Mouse (Mus musculus): ENCODE data around the gene Scly. TPM values are rescaled to one million over a fixed set of nuclear protein-coding genes. Genes with fewer than 3 reads are reported as not detected.
A peak's percentile ranks its signal among the peaks of the same experiment; 100 is the strongest.

Gene Scly
- polyA plus RNA-seq (2012; rRNA removed) (13.5 and 15.0 TPM in 2 replicates), polyA plus RNA-seq (2014; fragmentation: Nextera tagmentation; extraction: Ambion mirVana) (10.7 and 11.6 TPM in 2 replicates)

DNA sequence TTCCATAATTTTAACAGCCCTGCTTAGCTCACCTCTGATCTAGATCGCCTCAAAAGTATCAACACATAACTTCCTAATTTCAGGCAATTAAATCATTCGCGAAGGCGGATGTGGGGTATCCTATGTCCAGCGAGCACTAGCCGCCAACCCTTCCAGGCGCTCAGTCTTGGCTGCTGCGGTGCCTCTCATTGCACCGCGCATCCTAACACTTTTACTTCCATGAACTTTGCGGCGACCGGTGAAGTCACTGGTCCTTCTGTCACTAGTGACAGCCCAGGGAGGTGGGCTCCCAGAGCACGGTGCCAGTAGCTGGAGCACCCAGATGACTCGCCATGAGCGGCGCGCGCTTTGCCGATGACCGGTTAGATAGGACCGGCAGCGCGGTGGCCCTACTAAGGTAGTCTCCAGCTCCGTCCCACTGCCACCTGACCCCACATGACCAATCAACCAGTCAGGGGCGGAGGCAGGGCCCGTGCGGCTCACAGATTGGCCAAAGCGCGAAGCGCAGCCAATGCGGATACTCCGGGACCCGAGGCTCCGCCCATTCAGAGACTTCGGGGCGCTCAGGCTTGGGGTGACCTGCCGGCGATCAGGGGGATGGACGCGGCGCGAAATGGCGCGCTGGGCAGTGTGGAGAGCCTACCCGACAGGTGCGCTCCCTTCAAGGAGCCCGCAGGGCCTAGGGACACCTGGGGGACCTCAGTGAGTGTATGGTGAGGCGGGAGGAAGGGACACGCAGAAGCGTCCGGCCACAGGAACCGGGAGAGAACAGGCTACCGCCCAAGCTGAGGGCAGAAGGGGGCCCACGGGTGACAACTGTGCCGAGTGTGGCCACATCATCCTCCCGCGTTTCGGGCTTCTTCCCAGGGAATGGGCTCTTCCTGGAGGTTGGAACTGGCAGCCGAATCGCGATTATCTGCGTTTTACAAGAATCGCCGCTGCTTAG, at the start of gene Scly:
Gene Scly, plus strand, starts transcription at position 540 of the 946 bp plus-strand sequence.
- Histone ChIP-seq H3K27me3 (ENCODE audit: control insufficient read depth, insufficient read depth, low read length) (no peaks in the 10 kb centered on the region), H3K4me2 (replicated peaks; ENCODE audit: low read depth, low read length, severe bottlenecking) (peak within 1 kb of the TSS; percentile 71), H3K4me1 (ENCODE audit: control insufficient read depth, insufficient read depth, low read length) (0 out of 2 replicates have a peak, but pooled peaks cover 5% of the 10 kb centered on the region), H3K9me3 (ENCODE audit: control insufficient read depth, low read length) (no peaks in the 10 kb centered on the region), H3K9ac (ENCODE audit: low read depth, low read length, severe bottlenecking) (peak within 1 kb of the TSS; percentile 63), H3K36me3 (ENCODE audit: control insufficient read depth, insufficient read depth, low read length) (peaks cover 5% of the 10 kb centered on the region; the same call in 1 of the 2 replicates), H3K27ac (replicated peaks; ENCODE audit: low read depth, low read length) (no peak within 1 kb of the TSS), H3K4me3 (replicated peaks; ENCODE audit: low read length) (peak within 1 kb of the TSS; percentile 64)
- WGBS = 0% methylated on average over 52 of the region's 65 CpGs
- peak; percentile 53; the same call in 1 of the 2 replicates for TF ChIP-seq POLR2A (IDR thresholded peaks at IDR 0.05; ENCODE audit: borderline replicate concordance, extremely low read depth, insufficient read depth, insufficient read length)
- peak; percentile 91 for DNase-seq (ENCODE audit: low spot score)
- peak; percentile 98 for ATAC-seq (ENCODE audit: low FRiP score, low read depth)

GRCm38 (mm10) chr1:91248970-91249369, 49.2 kb upstream of the Scly start:
- H3K27ac ChIP-seq (replicated peaks; ENCODE audit: low read depth, low read length) = no peak overlapping the region
- H3K4me1 ChIP-seq (ENCODE audit: control insufficient read depth, insufficient read depth, low read length) = peaks cover 13% of the 10 kb centered on the region
- H3K9ac ChIP-seq (ENCODE audit: low read depth, low read length, severe bottlenecking) = no peak overlapping the region
- H3K9me3 ChIP-seq (ENCODE audit: control insufficient read depth, low read length) = no peaks in the 10 kb centered on the region
- H3K36me3 ChIP-seq (ENCODE audit: control insufficient read depth, insufficient read depth, low read length) = no peaks in the 10 kb centered on the region
- no peak for DNase-seq (ENCODE audit: low spot score)
- no peak for TF ChIP-seq POLR2A (IDR thresholded peaks at IDR 0.05; ENCODE audit: borderline replicate concordance, extremely low read depth, insufficient read depth, insufficient read length)
- 49% methylated on average over 4 of the region's 4 CpGs for WGBS
- peak overlapping the region; percentile 76; the same call in 1 of the 2 replicates for H3K4me2 ChIP-seq (replicated peaks; ENCODE audit: low read depth, low read length, severe bottlenecking)
- ATAC-seq (ENCODE audit: low FRiP score, low read depth) = no peak
- H3K4me3 ChIP-seq (replicated peaks; ENCODE audit: low read length) = no peak overlapping the region
- no peaks in the 10 kb centered on the region for H3K27me3 ChIP-seq (ENCODE audit: control insufficient read depth, insufficient read depth, low read length)

DNA sequence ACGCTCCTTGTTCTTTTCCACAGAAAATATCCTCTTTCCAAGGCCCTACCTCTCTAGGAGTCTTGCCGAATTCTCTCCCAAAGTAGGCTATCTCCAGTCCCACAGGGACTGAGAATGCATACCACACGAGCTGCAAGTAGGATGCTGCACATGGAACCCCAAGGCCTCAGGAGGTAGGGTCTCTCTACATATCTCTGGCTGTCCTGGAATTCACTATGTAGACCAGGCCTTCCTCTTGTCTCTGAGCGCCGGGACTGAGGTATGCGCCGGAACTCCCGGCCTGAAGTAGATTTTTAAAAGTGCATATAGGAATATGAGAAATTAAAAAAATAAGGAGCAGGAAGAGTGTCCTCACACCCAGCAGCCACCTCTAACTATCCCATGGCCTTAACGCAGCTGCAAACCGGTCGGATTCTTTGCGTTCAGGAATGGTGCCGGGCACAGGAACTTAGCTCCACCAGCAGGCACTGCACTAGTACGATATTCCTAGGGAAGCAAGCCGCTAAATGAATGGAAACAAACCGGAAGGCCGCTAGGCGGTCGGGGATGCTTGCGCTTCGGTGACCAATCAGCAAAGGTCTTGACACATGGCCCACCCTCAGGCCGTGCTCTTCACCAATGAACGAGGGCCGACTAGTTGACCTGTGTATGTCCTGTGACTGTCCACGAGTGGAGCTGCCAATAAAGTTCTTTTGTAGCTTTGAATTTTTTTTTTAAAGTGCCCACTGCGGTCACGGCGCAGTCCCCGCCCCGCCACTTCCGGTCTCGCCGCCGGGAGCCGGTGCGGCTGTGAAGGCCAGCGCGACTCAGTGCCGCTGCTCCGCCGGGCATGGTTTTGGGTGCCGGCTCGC, 48.3 kb upstream of the Scly start, which contains the start of gene Ube2f:
Gene Ube2f, plus strand, starts transcription at position 741 of the 851 bp plus-strand sequence.
- H3K4me1 ChIP-seq (ENCODE audit: control insufficient read depth, insufficient read depth, low read length) = peaks cover 13% of the 10 kb centered on the region
- ATAC-seq (ENCODE audit: low FRiP score, low read depth) = peak; percentile 99
- peaks cover 5% of the 10 kb centered on the region; the same call in 1 of the 2 replicates for H3K36me3 ChIP-seq (ENCODE audit: control insufficient read depth, insufficient read depth, low read length)
- H3K27me3 ChIP-seq (ENCODE audit: control insufficient read depth, insufficient read depth, low read length) = no peaks in the 10 kb centered on the region
- peak; percentile 99 for DNase-seq (ENCODE audit: low spot score)
- peak within 1 kb of the TSS; percentile 94 for H3K9ac ChIP-seq (ENCODE audit: low read depth, low read length, severe bottlenecking)
- H3K4me2 ChIP-seq (replicated peaks; ENCODE audit: low read depth, low read length, severe bottlenecking) = peak within 1 kb of the TSS; percentile 76
- no peaks in the 10 kb centered on the region for H3K9me3 ChIP-seq (ENCODE audit: control insufficient read depth, low read length)
- peak; percentile 91 for TF ChIP-seq POLR2A (IDR thresholded peaks at IDR 0.05; ENCODE audit: borderline replicate concordance, extremely low read depth, insufficient read depth, insufficient read length)
- peak within 1 kb of the TSS; percentile 92 for H3K4me3 ChIP-seq (replicated peaks; ENCODE audit: low read length)
- H3K27ac ChIP-seq (replicated peaks; ENCODE audit: low read depth, low read length) = peak within 1 kb of the TSS; percentile 74
- under 1% methylated on average over 43 of the region's 43 CpGs for WGBS

DNA sequence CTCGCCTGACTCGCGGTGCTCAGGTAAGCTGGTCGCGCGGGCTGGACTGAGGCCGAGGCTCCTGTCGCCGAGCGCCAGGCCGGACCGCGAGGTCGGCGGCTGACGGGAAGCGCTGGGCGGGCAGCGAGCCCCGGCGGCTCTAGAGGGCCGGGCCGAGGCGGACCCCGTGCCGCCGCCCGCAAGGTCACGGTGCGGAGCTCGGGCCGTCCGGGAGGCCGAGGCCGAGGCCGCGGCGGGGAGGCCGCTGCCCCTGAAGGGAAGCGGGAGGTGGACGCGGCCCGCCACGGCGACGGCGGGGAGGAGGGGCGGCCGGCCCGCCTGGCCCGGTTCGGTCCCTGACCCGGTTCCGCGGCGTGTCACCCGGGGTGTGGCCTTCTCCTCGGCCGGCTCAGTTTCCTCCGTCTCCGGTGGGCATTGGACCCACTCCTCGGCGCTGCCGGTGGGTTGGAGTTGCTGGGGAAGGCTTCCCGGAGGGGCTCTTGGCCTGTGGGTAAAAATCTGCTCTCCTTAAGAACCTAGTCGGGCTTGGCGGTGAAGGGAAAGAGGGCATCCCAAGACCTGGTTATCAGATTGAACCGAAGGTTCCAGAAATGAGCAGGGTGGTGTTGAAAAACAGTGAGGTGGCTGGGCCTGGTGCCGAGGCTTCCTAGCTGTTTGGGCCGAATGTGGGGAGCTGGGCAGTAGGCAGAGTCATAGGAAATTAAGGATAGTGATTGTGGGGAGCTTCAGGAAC, 47.6 kb upstream of the Scly start:
- peaks cover 6% of the 10 kb centered on the region; the same call in 1 of the 2 replicates for H3K36me3 ChIP-seq (ENCODE audit: control insufficient read depth, insufficient read depth, low read length)
- no peaks in the 10 kb centered on the region for H3K27me3 ChIP-seq (ENCODE audit: control insufficient read depth, insufficient read depth, low read length)
- H3K4me2 ChIP-seq (replicated peaks; ENCODE audit: low read depth, low read length, severe bottlenecking) = peak overlapping the region; percentile 64
- TF ChIP-seq POLR2A (IDR thresholded peaks at IDR 0.05; ENCODE audit: borderline replicate concordance, extremely low read depth, insufficient read depth, insufficient read length) = no peak
- H3K4me1 ChIP-seq (ENCODE audit: control insufficient read depth, insufficient read depth, low read length) = peaks cover 13% of the 10 kb centered on the region
- H3K27ac ChIP-seq (replicated peaks; ENCODE audit: low read depth, low read length) = peak overlapping the region; percentile 74; the same call in 1 of the 2 replicates
- peak overlapping the region; percentile 92 for H3K4me3 ChIP-seq (replicated peaks; ENCODE audit: low read length)
- DNase-seq (ENCODE audit: low spot score) (no peak), ATAC-seq (ENCODE audit: low FRiP score, low read depth) (peak; percentile 27)
- H3K9me3 ChIP-seq (ENCODE audit: control insufficient read depth, low read length) = no peaks in the 10 kb centered on the region
- peak overlapping the region; percentile 94 for H3K9ac ChIP-seq (ENCODE audit: low read depth, low read length, severe bottlenecking)
- under 1% methylated on average over 46 of the region's 70 CpGs for WGBS
